Mouse (Mus musculus) stomach, postnatal 0 days (tissue): ENCODE measurements around the gene Zfp354b. TPM values are rescaled to one million over a fixed set of nuclear protein-coding genes. Genes with fewer than 3 reads are reported as not detected.

Experiments
- ATAC-seq: fragments of 200-750 bp; cut with Nextera tagmentation; 2 replicates; pipeline ENCODE4 v1.8.0; 2017; ENCODE audit not compliant: low FRiP score, low TSS enrichment
- DNase-seq: peaks from one replicate; pipeline ENCODE4 v3.0.0-alpha.2; 2016; ENCODE audit warnings: low spot score
- H3K27ac ChIP-seq: fragments of 300-500 bp; sonication (generic); replicated peaks from 2 replicates; pipeline ENCODE4 v1.5.1; 2014; ENCODE audit warnings: mild to moderate bottlenecking, control low read depth
- H3K27me3 ChIP-seq: fragments of 300-500 bp; sonication (generic); 2 replicates; pipeline ENCODE4 v1.6.1; 2014; ENCODE audit warnings: low read length; ENCODE audit not compliant: control insufficient read depth, insufficient read depth
- H3K36me3 ChIP-seq: fragments of 300-500 bp; sonication (generic); 2 replicates; pipeline ENCODE4 v1.6.1; 2014; ENCODE audit warnings: low read length, mixed read lengths; ENCODE audit not compliant: control insufficient read depth, insufficient read depth
- H3K4me1 ChIP-seq: fragments of 300-500 bp; sonication (generic); replicated peaks from 2 replicates; pipeline ENCODE4 v1.6.1; 2014; ENCODE audit warnings: antibody characterized with exemption; ENCODE audit not compliant: control insufficient read depth, insufficient read depth
- H3K4me2 ChIP-seq: fragments of 300-500 bp; sonication (generic); replicated peaks from 2 replicates; pipeline ENCODE4 v1.6.1; 2014; ENCODE audit warnings: low read depth, mild to moderate bottlenecking, control low read depth, moderate library complexity
- H3K4me3 ChIP-seq: fragments of 300-500 bp; sonication (generic); 2 replicates; pipeline ENCODE4 v1.5.1; 2014; ENCODE audit warnings: low read depth, low read length, control low read depth
- H3K9ac ChIP-seq: fragments of 300-500 bp; sonication (generic); 2 replicates; pipeline ENCODE4 v1.6.1; 2014; ENCODE audit warnings: mild to moderate bottlenecking, low read length, control low read depth, mixed read lengths
- H3K9me3 ChIP-seq: fragments of 300-500 bp; sonication (generic); 2 replicates; pipeline ENCODE4 v1.6.1; 2016; ENCODE audit warnings: low read length; ENCODE audit not compliant: control insufficient read depth
- CTCF ChIP-seq: IDR thresholded peaks from 2 replicates; pipeline ENCODE4 v1.5.1; 2016; ENCODE audit warnings: antibody characterized with exemption, low read depth, mild to moderate bottlenecking, moderate library complexity
- EP300 ChIP-seq: optimal IDR thresholded peaks from 2 replicates; pipeline ENCODE3; 2016; ENCODE audit warnings: antibody characterized with exemption
- WGBS: fragments of 180-500 bp; shearing (Covaris S2); extraction: QIAGEN DNeasy Blood & Tissue Kit; methylation state at CpG from one replicate; pipeline ENCODE4 v1.1.7; 2014; 5-methylcytosine and 5-hydroxymethylcytosine counted together
- polyA plus RNA-seq: library from polyadenylated mRNA; unstranded; fragments of >200 nt; fragmentation: Nextera tagmentation; extraction: Ambion mirVana; gene quantifications from 2 replicates; pipeline ENCODE4 v1.2.1, GENCODE M21; 2015

Gene Zfp354b
- polyA plus RNA-seq, 1 experiment from 2014 or later, result 0.61 TPM

GRCm38 (mm10) chr11:50892441-50892840 lies 39.0 kb downstream of the Zfp354b start:
- Histone ChIP-seq H3K9me3 (0 out of 2 replicates have a peak, but pooled peaks cover under 1% of the 10 kb centered on the region), H3K9ac (no peak overlapping the region), H3K4me1 (no peaks in the 10 kb centered on the region), H3K27me3 (no peaks in the 10 kb centered on the region), H3K27ac (no peak overlapping the region), H3K36me3 (no peaks in the 10 kb centered on the region), H3K4me3 (no peak overlapping the region), H3K4me2 (no peak overlapping the region)
- TF ChIP-seq EP300 (no peak), CTCF (no peak)
- DNase-seq (no peak), ATAC-seq (no peak)
- WGBS, result 41% methylated on average over 2 of the region's 2 CpGs

- peak; percentile 78 for DNase-seq
- H3K4me1 ChIP-seq, result no peaks in the 10 kb centered on the region
- TF ChIP-seq EP300 (no peak), CTCF (no peak)
- 5% methylated on average over 26 of the region's 26 CpGs for WGBS
- peak within 1 kb of the TSS; percentile 53; the same call in 1 of the 2 replicates for H3K9ac ChIP-seq
- H3K36me3 ChIP-seq, result no peaks in the 10 kb centered on the region
- H3K9me3 ChIP-seq, result no peaks in the 10 kb centered on the region
- H3K4me3 ChIP-seq, result peak within 1 kb of the TSS; percentile 42
- H3K4me2 ChIP-seq, result peak within 1 kb of the TSS; percentile 69
- ATAC-seq, result peak; percentile 89
- peak within 1 kb of the TSS; percentile 5; the same call in 1 of the 2 replicates for H3K27ac ChIP-seq
- H3K27me3 ChIP-seq, result no peaks in the 10 kb centered on the region
Observed at GRCm38 (mm10) chr11:50887390-50888128, 43.9 kb downstream of the Zfp354b start, which contains the start of gene Zfp454. Gene Zfp454, minus strand, starts transcription at chr11:50887651.

GRCm38 (mm10) chr11:50886933-50887293 lies 44.5 kb downstream of the Zfp354b start:
- peak overlapping the region; percentile 69 for H3K4me2 ChIP-seq
- no peaks in the 10 kb centered on the region for H3K36me3 ChIP-seq
- H3K4me1 ChIP-seq, result no peaks in the 10 kb centered on the region
- H3K9ac ChIP-seq, result peak overlapping the region; percentile 53; the same call in 1 of the 2 replicates
- TF ChIP-seq CTCF (no peak), EP300 (no peak)
- peak; percentile 17 for DNase-seq
- no peaks in the 10 kb centered on the region for H3K9me3 ChIP-seq
- WGBS, result 12% methylated on average over 10 of the region's 10 CpGs
- peak overlapping the region; percentile 5; the same call in 1 of the 2 replicates for H3K27ac ChIP-seq
- no peaks in the 10 kb centered on the region for H3K27me3 ChIP-seq
- ATAC-seq, result peak; percentile 12; the same call in 1 of the 2 replicates
- H3K4me3 ChIP-seq, result peak overlapping the region; percentile 42

GRCm38 (mm10) chr11:50886231-50886932 lies 45.1 kb downstream of the Zfp354b start:
- WGBS, result 42% methylated on average over 8 of the region's 8 CpGs
- DNase-seq, result no peak
- H3K9me3 ChIP-seq, result no peaks in the 10 kb centered on the region
- no peak for ATAC-seq
- no peak for TF ChIP-seq CTCF
- TF ChIP-seq EP300, result no peak
- H3K4me1 ChIP-seq, result no peaks in the 10 kb centered on the region
- no peaks in the 10 kb centered on the region for H3K27me3 ChIP-seq
- peak overlapping the region; percentile 42 for H3K4me3 ChIP-seq
- no peaks in the 10 kb centered on the region for H3K36me3 ChIP-seq
- H3K4me2 ChIP-seq, result peak overlapping the region; percentile 69
- no peak overlapping the region for H3K9ac ChIP-seq
- H3K27ac ChIP-seq, result no peak overlapping the region

GRCm38 (mm10) chr11:50883756-50884155 lies 47.7 kb downstream of the Zfp354b start:
- TF ChIP-seq CTCF, result peak; percentile 50
- TF ChIP-seq EP300, result no peak
- Histone ChIP-seq H3K9me3 (no peaks in the 10 kb centered on the region), H3K27ac (no peak overlapping the region), H3K27me3 (no peaks in the 10 kb centered on the region), H3K36me3 (no peaks in the 10 kb centered on the region), H3K4me3 (no peak overlapping the region), H3K9ac (no peak overlapping the region), H3K4me2 (no peak overlapping the region), H3K4me1 (no peaks in the 10 kb centered on the region)
- 79% methylated on average over 3 of the region's 3 CpGs for WGBS
- DNase-seq, result no peak
- ATAC-seq, result no peak
